Mouse (Mus musculus): ENCODE measurements around the gene Dnajb1. TPM values are rescaled to one million over a fixed set of nuclear protein-coding genes. Genes with fewer than 3 reads are reported as not detected.

The Dnajb1 gene
- polyA plus RNA-seq, 1 experiment, result not detected

DNA sequence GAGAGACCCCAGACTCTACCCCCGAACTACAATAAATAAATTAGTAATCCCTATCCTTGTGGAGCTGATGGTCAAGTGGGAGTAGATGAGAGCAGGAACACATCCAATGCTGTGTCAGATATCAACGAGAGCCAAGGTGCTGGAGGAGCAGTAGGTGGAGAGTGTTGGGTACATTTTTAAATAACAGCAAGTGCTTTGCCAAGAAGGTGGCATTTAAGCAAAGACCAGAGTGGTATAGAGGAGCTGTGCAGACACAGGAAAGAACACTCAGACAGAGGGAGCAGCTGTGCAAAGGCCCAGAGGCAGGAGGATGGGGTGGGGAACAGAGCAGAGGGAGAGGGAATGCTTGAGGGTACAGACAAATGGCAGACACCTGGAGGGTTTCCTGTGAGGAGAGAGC is 9.1 kb downstream of the Dnajb1 start:
- TF ChIP-seq CTCF (IDR thresholded peaks at IDR 0.05; ENCODE audit: insufficient read depth, low read depth, low read length) (no peak), POLR2A (IDR thresholded peaks at IDR 0.05; ENCODE audit: insufficient read depth, low read depth, low read length) (no peak)
- Histone ChIP-seq H3K27ac (ENCODE audit: insufficient read depth, low read depth, low read length) (no peak overlapping the region), H3K4me3 (ENCODE audit: insufficient read depth, low read depth, low read length) (no peak overlapping the region), H3K4me1 (ENCODE audit: control insufficient read depth, insufficient read depth, low read length) (no peaks in the 10 kb centered on the region)
- WGBS, result 91% methylated on average over 2 of the region's 2 CpGs

DNA sequence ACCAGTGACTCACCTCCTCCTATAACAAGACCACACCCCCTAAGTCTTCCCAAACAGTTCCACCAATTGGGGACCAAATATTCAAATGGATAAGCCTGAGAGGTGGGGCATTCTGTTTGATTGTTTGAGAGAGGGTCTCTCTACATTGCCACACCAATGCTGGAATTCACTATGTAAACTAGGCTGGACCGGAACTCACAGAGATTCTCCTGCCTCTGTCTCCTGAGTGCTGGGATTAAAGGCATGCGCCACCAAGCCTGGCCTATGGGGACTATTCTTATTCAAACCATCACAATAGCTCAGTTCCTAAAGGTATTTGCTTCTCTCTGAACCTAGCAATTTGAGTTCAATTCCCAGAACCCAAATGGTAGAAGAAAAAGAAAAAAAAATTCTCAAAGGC is 10.6 kb downstream of the Dnajb1 start:
- no peak for TF ChIP-seq POLR2A (IDR thresholded peaks at IDR 0.05; ENCODE audit: insufficient read depth, low read depth, low read length)
- TF ChIP-seq CTCF (IDR thresholded peaks at IDR 0.05; ENCODE audit: insufficient read depth, low read depth, low read length), result no peak
- no peak overlapping the region for H3K27ac ChIP-seq (ENCODE audit: insufficient read depth, low read depth, low read length)
- no peak overlapping the region for H3K4me3 ChIP-seq (ENCODE audit: insufficient read depth, low read depth, low read length)
- WGBS, result 97% methylated on average over 2 of the region's 2 CpGs
- H3K4me1 ChIP-seq (ENCODE audit: control insufficient read depth, insufficient read depth, low read length), result no peaks in the 10 kb centered on the region

- 89% methylated on average over 9 of the region's 9 CpGs for WGBS
- no peaks in the 10 kb centered on the region for H3K4me1 ChIP-seq (ENCODE audit: control insufficient read depth, insufficient read depth, low read length)
- TF ChIP-seq POLR2A (IDR thresholded peaks at IDR 0.05; ENCODE audit: insufficient read depth, low read depth, low read length) (no peak), CTCF (IDR thresholded peaks at IDR 0.05; ENCODE audit: insufficient read depth, low read depth, low read length) (no peak)
- no peak overlapping the region for H3K27ac ChIP-seq (ENCODE audit: insufficient read depth, low read depth, low read length)
- H3K4me3 ChIP-seq (ENCODE audit: insufficient read depth, low read depth, low read length), result no peak overlapping the region
Observed at GRCm38 (mm10) chr8:83619568-83620285, 11.7 kb downstream of the Dnajb1 start.

DNA sequence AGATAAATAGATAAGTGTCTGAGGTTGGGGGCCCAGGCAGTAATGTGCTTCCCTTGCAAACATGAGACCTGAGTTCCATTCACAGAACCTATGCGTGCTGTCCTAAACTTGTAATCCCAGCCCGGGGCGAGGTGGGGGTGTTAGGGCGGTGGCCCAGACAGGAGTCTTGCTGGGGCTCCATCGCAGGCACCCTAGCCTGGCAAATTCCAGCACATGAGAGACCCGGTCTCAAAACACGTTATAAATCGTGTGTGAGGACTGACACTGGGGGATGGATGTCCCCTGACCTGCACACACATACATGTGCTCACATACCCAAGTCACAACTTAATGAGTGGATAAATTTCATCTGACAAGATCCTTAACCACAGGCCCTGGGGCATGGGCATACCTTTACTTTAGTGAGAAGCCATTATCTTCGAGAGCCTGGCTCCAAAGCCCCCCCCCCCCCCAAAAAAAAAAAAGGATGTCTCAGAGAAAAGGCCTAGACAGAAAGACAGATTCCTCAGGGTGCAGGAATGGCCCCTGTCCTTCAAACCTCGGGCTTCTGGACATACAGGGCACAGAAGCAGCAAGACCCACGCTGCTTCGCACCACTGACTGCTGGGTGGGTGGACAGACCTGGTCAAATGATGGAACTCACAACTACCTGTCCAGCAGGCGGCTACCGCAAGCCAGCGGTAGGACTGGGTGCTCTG is 13.8 kb downstream of the Dnajb1 start:
- TF ChIP-seq POLR2A (IDR thresholded peaks at IDR 0.05; ENCODE audit: insufficient read depth, low read depth, low read length) (no peak), CTCF (IDR thresholded peaks at IDR 0.05; ENCODE audit: insufficient read depth, low read depth, low read length) (no peak)
- no peaks in the 10 kb centered on the region for H3K4me1 ChIP-seq (ENCODE audit: control insufficient read depth, insufficient read depth, low read length)
- peak overlapping the region; percentile 57 for H3K4me3 ChIP-seq (ENCODE audit: insufficient read depth, low read depth, low read length)
- H3K27ac ChIP-seq (ENCODE audit: insufficient read depth, low read depth, low read length), result no peak overlapping the region
- 56% methylated on average over 15 of the region's 15 CpGs for WGBS

- no peak overlapping the region for H3K27ac ChIP-seq (ENCODE audit: insufficient read depth, low read depth, low read length)
- WGBS, result 12% methylated on average over 23 of the region's 23 CpGs
- TF ChIP-seq POLR2A (IDR thresholded peaks at IDR 0.05; ENCODE audit: insufficient read depth, low read depth, low read length), result no peak
- TF ChIP-seq CTCF (IDR thresholded peaks at IDR 0.05; ENCODE audit: insufficient read depth, low read depth, low read length), result peak; percentile 72; the same call in 1 of the 2 replicates
Observed at GRCm38 (mm10) chr8:83622389-83622989, 14.5 kb downstream of the Dnajb1 start.

DNA sequence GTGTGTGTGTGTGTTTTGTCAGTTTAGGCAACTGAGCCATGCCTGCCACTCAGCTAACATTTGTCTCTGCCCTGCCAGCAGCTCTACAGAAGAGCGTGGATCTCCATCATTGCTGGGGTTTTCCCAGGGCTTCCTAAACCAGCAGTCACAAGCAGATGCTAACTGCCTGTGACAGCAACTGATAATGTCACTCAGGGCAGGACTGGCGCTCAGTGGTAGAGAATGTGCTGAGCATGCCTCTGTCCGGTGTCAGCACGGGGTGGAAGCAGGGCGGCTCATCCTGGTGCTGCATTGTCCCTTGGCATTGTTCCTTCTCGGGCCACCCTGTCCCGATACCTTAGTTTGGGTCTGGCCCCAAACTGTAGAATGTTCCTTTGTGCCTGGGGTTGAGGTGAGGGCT is 15.6 kb downstream of the Dnajb1 start:
- TF ChIP-seq POLR2A (IDR thresholded peaks at IDR 0.05; ENCODE audit: insufficient read depth, low read depth, low read length) (no peak), CTCF (IDR thresholded peaks at IDR 0.05; ENCODE audit: insufficient read depth, low read depth, low read length) (no peak)
- WGBS, result 92% methylated on average over 7 of the region's 7 CpGs

More at GRCm38 (mm10) chr8:83622389-83622989, 14.5 kb downstream of the Dnajb1 start:
- Histone ChIP-seq H3K4me3 (ENCODE audit: insufficient read depth, low read depth, low read length) (peak overlapping the region; percentile 57), H3K4me1 (ENCODE audit: control insufficient read depth, insufficient read depth, low read length) (no peaks in the 10 kb centered on the region)

DNA sequence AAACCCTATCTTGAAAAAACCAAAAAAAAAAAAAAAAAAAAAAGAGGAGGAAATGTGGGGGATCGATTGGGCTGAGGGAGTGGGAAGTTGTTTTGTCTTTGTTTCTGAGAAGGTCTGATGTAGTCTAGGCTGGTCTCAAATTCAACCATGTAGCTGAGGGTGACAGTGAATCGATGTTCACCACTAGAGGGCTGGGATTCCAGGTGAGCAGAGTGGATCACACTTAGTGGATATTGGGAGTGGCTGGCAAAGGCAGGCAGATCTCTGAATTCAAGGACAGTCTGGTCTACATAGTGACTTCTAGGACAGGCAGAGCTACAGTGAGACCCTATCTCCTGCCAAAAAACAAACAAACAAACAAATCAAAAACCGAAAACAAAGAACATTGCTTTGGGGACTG is 16.7 kb downstream of the Dnajb1 start:
- 45% methylated on average over 3 of the region's 3 CpGs for WGBS

More for the DNA sequence above, 15.6 kb downstream of the Dnajb1 start:
- H3K4me1 ChIP-seq (ENCODE audit: control insufficient read depth, insufficient read depth, low read length), result no peaks in the 10 kb centered on the region
- H3K27ac ChIP-seq (ENCODE audit: insufficient read depth, low read depth, low read length), result no peak overlapping the region
- no peak overlapping the region for H3K4me3 ChIP-seq (ENCODE audit: insufficient read depth, low read depth, low read length)

DNA sequence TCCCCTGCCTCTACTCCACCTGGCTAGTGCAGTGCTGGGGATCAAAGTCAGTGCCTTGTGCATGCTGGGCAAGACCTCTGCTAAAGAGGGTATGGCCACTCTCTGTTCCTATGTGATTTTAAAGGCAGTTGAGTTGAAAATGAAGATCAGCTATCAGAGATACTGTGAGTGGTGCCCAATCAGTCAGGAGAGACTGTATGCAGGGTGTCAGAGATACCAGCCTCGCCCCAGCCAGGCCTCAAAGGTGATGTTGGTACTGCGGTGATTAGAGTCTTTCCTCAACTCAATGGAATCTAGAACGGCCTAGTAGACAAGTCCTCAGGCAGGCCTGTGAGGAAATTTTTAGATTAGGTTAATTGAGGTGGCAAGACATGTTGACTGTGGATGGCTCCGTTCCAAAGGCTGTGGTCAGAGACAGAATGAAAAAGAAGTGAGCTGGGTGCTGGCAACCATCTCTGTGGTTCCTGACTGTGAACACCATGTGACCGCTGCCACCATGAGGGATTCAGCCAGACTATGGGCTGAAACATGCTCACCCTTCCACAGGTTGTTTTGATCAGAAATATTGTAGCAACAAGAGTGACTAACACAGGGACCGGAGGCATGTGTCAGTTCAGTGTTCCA is 17.8 kb downstream of the Dnajb1 start:
- 85% methylated on average over 6 of the region's 6 CpGs for WGBS
- H3K4me1 ChIP-seq (ENCODE audit: control insufficient read depth, insufficient read depth, low read length), result no peaks in the 10 kb centered on the region
- no peak overlapping the region for H3K4me3 ChIP-seq (ENCODE audit: insufficient read depth, low read depth, low read length)
- H3K27ac ChIP-seq (ENCODE audit: insufficient read depth, low read depth, low read length), result no peak overlapping the region
- TF ChIP-seq POLR2A (IDR thresholded peaks at IDR 0.05; ENCODE audit: insufficient read depth, low read depth, low read length) (no peak), CTCF (IDR thresholded peaks at IDR 0.05; ENCODE audit: insufficient read depth, low read depth, low read length) (no peak)

More for the DNA sequence above, 16.7 kb downstream of the Dnajb1 start:
- Histone ChIP-seq H3K27ac (ENCODE audit: insufficient read depth, low read depth, low read length) (no peak overlapping the region), H3K4me3 (ENCODE audit: insufficient read depth, low read depth, low read length) (no peak overlapping the region), H3K4me1 (ENCODE audit: control insufficient read depth, insufficient read depth, low read length) (no peaks in the 10 kb centered on the region)
- TF ChIP-seq CTCF (IDR thresholded peaks at IDR 0.05; ENCODE audit: insufficient read depth, low read depth, low read length), result no peak
- no peak for TF ChIP-seq POLR2A (IDR thresholded peaks at IDR 0.05; ENCODE audit: insufficient read depth, low read depth, low read length)
